Mouse (Mus musculus) right cerebral cortex, adult 2 months (tissue): ENCODE measurements around the gene Aff1.

Experiments
- DNase-seq, 2 experiments: peaks; one replicate each; pipeline ENCODE4 v3.0.0; 2021 to 2022; ENCODE audit warnings: low spot score in 2 of 2

The Aff1 gene

DNA sequence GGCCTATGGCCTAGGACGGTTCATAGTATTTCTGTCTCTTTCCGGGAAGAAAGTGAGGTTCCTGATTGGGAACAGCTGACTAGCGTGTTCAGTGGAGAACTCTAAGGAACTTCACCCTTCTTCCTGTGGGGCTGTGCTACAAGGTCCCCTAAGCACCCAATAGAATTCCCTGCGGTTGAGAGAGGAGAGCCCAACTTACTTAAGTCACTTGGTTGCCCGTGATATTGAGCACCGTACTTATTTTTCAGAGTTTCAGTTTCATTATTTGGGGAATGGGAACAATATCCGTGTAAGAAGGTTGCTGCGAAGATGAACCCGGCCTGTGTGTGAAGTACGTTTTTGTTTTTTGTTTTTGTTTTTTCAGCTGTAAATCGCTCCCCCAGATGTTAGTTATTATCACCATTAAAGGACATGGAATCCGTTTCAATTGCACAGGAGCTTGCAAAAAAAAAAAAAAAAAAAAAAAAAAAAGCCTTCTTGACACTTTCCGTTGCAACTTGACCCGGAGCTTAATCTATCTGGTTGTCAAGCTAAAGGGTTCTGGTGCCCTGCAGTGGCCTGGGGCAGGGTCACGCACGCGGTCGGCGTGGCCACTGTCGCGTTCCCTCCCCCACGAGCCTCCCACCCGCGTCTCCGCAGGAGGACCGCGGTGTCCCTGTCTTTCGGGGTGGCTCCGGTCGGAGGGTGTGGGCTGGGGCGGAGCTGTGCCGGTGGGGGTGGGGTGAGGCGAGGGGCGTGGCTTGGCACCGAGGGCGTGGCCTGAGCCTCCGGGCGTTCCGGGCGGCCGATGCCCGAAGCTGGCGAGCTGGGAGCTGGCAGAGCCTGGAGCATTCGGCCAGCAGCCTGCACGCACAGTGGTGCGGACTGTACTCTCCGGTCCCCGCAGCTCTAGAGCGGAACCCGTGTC, at the start of gene Aff1:
TSS of gene Aff1 (plus strand) at position 751 of the 907 bp plus-strand sequence.
- peak; percentile 38 to 66 for DNase-seq

DNA sequence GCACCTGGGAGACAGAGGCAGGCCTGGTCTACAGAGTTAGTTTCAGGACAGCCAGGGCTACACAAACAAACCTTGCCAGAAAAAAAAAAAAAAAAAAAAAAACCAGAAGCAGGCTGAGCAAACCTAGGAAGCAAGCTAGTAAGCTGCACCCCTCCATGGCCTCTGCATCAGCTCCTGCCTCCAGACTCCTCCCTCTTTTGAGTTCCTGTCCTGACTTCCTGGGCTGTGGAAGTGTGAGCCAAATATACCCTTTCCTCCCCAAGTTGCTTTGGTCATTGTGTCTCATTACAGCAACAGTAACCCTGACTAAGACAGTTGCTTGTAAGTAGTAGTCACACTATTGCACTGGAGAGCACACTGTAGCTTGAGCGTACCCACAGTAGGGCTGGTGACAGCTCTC, 48.0 kb upstream of the Aff1 start:
- no peak for DNase-seq

DNA sequence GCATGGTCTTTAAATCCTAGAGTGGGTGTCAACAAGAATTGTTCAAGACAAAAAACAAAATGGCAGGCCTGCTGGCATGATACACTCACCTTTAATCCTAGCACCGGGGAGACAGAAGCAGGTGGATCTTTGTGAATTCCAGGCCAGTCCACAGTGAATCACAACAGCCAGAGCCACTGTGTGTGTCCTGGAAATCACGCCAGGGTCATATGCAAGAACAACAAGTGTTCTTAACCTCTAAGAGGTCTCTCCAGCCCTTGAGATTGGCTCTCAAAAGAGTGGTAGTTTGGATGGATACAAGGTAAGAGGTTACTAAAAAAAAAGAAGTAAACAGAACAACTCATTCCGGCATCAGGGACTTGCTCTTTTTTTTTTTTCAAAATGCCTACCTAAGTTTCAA, 44.9 kb upstream of the Aff1 start:
- no peak for DNase-seq

DNA sequence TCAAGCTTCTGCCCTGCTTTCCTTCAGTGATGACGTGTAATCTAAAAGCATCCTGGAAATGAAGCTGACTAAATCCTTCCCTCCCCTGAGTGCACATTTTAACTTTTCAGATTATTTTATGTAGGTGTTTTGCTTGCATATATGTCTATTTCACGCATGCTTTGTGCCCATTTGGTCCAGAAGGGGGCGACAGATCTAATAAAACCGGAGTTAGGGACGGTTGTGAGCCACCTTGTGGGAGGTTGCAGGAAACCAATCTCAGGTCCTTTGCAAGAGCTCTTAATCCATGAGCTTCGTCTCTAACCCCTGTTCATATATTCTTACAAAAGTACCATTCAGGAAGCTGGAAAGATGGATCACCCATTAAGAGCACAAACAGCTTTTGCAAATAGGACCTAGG, 37.9 kb upstream of the Aff1 start:
- peak in 1 of 2 experiments; percentile 25 for DNase-seq

DNA sequence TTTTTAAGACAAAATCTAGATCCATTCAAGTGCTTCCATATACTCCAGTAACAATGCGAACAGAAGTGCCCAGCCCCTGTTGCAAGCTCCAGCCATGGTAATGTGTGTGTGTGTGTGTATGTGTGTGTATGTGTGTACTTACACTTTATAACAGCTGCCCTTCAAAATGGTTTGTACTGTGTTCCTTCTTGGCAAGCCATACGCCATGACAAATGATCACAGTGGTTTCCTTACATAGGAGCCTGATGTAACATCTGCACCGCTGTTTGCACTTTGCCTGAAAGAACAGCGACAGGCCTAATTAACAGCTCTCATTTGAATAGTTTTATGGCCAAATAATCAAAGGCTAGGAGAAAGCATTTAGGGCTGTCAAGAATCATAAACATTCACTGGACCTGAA, 37.4 kb upstream of the Aff1 start:
- DNase-seq = no peak

DNA sequence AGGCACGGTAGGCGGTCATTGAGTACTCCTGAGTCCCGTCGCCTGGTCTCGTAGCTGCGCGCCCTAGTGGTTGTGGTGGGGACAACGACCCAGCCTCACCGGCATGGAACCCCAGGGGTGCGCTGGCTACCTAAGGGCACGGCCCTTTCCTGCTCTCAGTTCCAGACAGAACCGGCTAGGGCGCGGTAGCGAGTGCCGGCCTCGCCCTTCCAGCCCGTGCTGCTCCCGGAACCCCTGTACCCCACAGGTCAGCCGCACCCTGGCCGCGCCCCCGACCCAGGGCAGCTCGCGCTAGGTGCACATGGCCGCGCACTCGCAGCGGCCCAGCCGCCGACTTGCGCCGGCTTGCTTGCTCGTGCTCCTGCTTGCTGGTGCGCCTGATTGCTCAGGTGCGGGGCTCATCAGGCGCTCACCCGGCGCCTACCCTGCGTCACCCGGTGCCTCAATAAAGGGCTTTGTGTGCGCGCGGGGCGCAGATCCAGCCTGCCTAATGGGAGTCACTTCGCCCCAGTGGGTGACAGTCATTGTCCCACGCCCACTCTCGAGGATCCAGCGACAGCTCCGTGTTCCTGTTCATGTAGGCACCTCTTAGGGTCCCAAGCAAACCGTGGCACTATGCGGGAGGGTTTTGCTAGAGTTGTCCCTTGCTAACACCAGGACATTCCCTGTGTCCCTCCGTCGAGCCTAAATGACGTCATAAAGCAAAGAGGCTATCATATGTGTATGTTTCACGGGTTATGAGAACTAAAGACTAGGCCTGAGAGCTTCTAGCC, 36.6 kb upstream of the Aff1 start, which contains the start of gene 1700016H13Rik:
TSS of gene 1700016H13Rik (minus strand) at position 665 of the 773 bp plus-strand sequence.
- peak; percentile 44 to 54 for DNase-seq

DNA sequence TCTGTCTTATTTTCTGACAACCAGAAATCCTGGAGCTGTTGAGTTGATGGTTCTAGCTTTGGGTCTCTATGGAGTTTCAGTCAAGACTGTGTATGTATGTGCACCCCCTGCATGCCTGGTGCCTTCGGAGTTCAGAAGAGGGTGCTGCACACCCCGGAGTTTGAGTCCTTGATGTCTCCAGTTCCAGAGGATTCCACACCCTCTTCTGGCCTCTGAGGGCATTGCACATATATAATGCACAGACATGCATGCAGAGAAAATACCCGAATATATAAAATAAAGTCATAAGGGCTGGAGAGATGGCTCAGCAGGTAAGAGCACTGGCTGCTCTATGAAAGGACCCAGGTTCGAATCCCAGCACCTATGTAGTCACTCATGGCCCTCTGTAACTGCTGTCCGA, 33.3 kb upstream of the Aff1 start:
- peak in 1 of 2 experiments; percentile 25 for DNase-seq

DNA sequence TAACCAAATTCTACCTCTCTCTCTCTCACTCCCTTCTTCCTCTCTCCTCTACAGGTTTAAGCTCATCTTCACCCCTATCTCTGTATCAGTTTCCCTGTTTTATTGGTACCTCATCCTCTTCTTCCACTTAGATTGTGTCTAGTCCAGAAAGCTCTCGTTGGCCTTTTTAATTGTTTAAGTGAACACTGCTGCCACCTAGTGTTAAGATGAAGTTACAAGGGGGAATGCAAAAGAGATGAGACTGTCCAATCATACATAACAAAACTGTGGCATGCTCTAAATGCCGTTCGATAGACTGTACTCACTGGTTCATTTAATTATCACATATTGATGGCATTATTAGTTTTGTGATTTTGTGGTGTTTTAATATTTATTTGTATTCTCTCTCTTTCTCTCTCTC, 32.6 kb upstream of the Aff1 start:
- peak in 1 of 2 experiments; percentile 36 for DNase-seq

DNA sequence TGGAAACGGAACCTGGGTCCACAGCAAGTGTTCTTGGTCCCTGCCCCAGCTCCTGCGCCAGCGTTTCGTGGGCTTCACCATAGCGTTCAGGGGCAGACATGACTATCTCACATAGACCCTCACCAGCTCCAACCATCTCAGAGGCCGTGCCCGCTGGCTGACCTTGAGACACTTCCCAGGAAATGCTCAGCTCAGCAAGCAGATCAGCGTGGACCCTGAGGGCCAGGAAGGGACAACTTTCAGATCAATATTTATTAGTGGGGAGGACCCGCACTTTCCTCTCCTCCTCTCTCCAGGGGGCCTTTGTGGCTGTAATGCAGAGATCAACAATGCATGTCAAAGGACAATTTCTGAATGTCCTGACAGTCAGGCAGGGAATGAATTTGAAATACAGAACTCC, 27.2 kb upstream of the Aff1 start:
- no peak for DNase-seq

DNA sequence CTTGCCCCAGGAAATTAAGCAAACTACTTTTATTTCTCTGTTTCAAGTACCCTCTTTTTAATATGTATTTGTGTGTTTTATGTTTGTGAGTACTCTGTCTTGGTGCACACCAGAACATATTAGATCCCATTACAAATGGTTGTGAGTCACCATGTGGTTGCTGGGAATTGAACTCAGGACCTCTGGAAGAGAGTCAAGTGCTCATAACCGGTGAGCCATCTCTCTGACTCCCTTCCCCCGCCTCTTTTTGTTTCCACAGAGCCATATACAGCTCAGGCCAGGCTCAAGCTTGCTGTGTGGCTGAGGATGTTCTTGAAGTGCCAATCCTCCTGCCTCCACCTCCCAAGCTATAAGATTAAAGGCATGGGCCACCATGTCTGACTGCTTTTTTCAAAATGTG, 26.3 kb upstream of the Aff1 start:
- no peak for DNase-seq

DNA sequence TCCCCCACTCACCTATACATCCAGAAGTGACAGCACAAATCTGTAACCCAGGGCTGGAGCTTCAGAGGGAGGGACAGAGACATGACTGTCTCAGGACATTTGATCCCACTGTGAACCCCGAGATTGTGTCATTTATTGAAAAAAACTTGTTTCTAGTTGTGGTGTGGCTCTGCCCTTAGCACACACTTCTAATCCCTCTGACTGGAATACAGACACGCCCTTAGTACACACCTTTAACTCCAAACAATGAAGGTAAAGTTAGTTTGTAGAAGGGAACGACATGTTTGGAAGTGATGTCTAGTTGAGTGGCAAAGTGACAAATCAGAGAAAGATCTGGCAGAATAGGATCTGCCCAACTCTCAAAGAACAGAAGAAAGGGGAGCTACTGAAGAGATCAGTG, 20.3 kb upstream of the Aff1 start:
- DNase-seq = no peak

DNA sequence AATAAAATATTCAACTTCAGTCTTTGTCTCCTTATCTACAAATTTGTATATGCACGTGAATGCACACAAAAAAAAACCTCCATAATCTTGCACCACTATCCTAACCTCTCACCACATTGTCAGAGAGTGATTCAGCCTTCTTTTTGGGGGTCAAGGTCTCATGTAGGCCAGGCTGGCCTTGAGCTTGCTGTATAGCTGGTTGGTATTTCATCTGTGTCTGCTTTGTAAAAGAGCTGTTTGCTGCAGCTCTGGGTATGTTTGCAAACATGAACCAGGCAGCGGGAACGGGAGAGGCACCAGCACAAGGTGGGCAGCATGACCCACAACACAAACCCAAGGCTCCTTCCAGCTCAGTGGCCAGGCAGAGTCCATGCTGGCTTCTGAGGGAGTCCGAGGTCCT, 18.6 kb upstream of the Aff1 start:
- no peak for DNase-seq

DNA sequence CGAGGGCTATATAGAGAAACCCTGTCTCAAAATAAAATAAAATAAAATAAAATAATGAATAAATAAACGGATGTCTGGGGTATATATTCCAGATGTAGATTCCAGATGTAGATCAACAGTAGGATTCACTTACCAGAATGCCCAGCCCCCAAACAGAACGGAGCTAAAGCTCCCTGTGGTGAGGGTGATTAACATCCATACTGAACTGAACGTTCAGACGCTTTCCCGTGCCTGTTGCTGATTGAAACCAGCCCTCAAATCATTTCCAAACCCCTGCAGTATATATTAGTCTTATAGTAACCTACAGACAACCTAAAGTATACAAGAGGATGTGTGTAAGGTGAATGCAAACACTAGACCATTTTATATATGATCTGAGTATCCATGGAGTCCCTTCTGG, 17.7 kb upstream of the Aff1 start:
- DNase-seq = no peak

DNA sequence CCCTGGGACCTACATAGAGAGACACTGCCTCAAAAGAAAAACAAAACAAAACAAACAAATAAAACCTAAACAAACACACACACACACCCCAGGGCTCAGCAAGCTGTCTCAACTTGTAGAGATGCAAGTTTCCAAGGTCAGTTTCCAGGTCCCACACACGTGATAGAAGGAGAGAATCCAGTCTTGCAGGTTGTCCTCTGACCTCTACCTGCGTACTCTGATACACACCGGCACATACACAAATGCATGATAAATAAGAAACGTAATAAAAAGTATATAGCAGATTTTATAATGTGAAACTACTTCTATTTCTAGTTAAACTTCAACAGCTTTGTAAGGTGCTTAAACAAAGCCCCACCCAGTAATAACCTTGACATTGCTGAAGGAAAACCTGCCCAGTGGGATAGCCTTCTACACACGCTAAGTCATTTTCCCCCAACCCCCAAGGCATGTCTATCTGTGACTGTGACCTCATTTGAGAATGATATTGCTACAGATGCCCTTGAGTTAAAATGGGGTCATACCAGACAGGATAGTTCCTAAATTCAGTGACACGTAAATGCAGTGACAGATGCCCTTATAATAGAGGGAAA, 15.8 kb upstream of the Aff1 start:
- no peak for DNase-seq

DNA sequence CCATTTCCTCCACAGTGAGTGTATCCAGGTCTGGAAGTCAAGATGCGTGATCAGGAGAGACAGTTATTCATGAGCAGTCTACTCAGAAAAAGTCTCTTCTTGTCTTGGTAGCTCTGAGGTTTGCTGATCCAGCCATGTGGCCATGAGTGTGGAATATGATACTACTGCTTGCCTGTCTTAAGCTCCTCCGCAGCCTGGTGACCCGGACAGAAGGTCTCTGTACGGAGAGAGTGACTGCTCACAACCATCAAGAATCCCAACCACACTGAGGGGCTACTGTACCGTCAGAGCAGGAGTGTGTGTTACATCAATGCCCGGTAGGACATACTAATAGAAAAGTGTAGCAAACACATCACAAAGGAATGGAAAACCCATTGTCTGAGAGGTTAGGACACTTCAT, 14.3 kb upstream of the Aff1 start:
- DNase-seq = no peak

DNA sequence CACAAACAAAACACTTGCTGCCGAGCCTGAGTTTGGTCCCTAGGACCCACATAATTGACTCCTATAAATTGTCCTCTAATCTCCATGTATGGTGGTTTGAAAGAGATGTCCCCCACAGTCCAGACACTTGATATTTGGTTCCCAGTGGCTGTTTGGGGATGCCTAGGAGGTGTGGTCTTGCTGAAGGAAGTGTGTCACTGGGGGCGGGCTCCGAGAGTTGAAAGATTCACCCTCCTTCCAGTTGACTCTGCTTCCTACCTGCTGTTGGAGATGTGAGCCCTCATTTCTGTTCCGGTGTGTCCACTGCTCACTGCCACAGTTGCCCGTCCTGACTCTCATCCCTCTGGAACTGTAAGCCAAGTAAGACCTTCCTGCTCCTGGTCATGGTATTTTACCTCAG, 13.2 kb upstream of the Aff1 start:
- DNase-seq = no peak

DNA sequence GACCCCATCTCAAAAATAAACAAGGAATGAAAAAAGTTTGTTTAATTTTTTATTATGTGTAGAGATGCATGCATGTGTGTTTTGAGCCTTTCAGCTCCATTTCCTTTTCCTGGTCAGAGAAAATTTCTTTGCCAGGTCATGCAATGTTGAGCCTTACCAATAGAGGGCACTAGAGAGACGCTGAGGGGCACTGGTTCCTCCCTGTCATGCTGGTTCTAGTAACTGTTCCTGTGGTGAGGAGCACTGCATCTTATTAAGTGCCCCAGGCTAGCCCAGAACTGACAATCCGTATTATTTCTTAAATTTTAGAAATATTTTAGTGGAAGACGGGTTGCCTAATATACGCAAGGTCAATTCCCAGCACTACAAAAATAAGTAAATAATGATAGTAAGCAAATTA, 11.8 kb upstream of the Aff1 start:
- DNase-seq = peak; percentile 53 to 88

DNA sequence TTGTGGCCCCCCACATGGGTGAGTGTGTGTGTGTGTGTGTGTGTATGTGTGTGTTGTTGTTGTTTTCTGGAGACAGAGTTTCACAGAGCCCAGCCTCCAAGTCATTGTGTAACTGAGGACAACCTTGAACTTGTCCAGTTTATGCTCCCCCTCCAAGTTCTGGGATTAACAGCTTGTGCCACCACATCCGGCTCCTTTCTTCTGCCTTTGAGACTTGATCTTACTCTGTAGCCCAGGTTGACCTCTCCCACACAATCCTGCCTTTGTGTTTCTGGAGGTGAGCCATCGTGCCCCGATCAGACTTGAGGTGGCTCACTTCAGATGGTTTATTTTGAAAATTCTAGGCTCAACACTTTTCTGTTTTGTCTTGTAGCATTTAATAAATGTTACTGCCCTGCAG, 10.3 kb upstream of the Aff1 start:
- DNase-seq = no peak

DNA sequence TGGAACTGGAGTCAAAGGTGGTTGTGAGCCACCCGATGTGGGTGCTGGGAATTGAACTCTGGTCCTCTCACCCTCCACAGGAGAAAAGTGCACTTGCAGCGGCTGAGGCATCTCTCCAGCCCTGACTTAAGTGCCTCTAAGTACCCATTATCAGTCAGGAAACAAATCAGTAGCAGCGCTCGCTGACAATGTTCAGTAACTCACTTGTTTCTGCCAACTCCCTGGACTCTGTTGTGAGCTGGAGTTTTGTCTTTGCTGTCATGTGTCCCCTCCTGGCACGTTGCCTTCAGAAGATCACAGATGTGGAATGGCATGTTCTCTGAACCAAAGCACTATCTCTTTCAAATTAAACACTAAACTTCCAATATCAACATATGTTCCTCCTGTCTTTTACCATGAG, 2.5 kb upstream of the Aff1 start:
- DNase-seq = no peak

DNA sequence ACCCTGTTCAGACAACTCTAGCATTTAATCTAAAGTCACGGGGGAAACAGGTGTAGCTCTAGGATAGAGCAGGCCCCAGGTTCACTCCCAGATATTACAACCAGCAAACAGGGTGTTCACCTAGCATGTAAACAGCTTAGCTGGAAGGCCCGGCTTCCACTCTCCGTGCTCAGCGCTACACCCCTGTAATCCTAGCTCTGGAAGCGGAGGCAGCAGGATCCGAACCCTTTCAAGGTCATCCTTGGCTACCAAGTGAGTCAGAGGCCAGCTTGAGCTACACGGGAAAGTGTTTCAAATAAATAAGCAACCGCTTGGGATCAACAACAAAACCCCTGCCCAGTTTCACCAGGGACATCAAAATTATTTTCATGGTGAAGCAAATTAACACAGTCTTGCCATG, 2.0 kb upstream of the Aff1 start:
- no peak for DNase-seq

DNA sequence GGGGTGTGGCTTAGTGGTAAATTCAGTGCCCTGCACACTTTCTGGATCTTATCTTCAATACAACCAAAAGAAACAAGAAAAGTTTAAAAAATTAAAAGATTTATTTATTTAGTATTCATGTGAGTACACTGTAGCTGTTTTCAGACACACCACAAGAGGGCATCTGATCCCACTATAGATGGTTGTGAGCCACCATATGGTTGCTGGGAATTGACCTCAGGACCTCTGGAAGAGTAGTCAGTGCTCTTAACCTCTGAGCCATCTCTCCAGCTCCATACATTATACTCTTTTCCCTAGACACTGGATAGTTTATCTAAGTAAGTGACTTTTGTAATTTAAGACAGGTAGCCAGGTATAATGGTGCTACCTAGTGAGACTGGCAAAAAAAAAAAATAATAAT, 1.0 kb upstream of the Aff1 start:
- no peak for DNase-seq

DNA sequence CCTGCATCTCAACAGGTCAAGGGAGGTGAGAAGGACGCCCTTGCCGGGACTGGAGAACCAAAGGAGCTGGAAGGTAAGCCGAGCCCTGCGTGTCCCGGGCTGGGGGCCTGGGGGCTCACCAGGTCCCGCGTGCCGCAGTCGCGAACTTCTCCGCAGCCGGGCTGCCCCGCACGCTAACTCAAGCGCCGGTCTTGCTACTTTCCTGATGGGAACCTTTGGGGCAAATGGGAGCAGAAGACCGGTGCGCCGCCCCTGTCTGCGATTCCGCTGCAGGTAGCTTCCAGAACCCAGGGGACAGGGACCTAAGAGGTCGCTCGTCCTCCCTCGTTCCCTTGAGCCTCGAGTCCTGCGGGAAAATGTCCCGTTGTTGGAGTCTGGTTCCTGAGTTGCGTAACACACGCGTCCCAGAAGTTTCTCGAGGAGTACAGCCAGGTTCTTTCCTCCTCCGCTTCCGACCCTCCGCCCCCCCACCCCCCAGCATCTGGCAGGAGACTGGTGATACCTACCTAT, 412 bp downstream of the Aff1 start:
- no peak for DNase-seq
